Mouse (Mus musculus) liver, embryonic 11.5 days (tissue): ENCODE results near the gene Fgf2. TPM values are rescaled to one million over a fixed set of nuclear protein-coding genes. Genes with fewer than 3 reads are reported as not detected.
A peak's percentile ranks its signal among the peaks of the same experiment; 100 is the strongest.

ENCODE experiments used
- ATAC-seq: fragments of 200-750 bp; cut with Nextera tagmentation; replicated peaks from 2 replicates; pipeline ENCODE4 v1.8.0; 2017; ENCODE audit warnings: moderate number of reproducible peaks, mild to moderate bottlenecking, moderate TSS enrichment, moderate library complexity; ENCODE audit not compliant: low FRiP score
- DNase-seq: peaks from one replicate; pipeline ENCODE4 v3.0.0-alpha.2; 2017; ENCODE audit warnings: low spot score
- H3K27ac ChIP-seq: fragments of 300-500 bp; sonication (generic); 2 replicates; pipeline ENCODE4 v1.5.1; 2014; ENCODE audit warnings: mild to moderate bottlenecking, low read depth, low read length, control low read depth
- H3K27me3 ChIP-seq: fragments of 300-500 bp; sonication (generic); replicated peaks from 2 replicates; pipeline ENCODE4 v1.6.1; 2014; ENCODE audit warnings: low read length, mixed read lengths; ENCODE audit not compliant: control insufficient read depth, insufficient read depth
- H3K36me3 ChIP-seq: fragments of 300-500 bp; sonication (generic); 2 replicates; pipeline ENCODE4 v1.6.1; 2014; ENCODE audit warnings: mild to moderate bottlenecking, low read length, moderate library complexity, mixed read lengths; ENCODE audit not compliant: control insufficient read depth, insufficient read depth
- H3K4me1 ChIP-seq: fragments of 300-500 bp; sonication (generic); replicated peaks from 2 replicates; pipeline ENCODE4 v1.6.1; 2014; ENCODE audit warnings: low read length, mixed read lengths; ENCODE audit not compliant: control insufficient read depth, insufficient read depth
- H3K4me2 ChIP-seq: fragments of 300-500 bp; sonication (generic); 2 replicates; pipeline ENCODE4 v1.6.1; 2014; ENCODE audit warnings: mild to moderate bottlenecking, control low read depth, moderate library complexity
- H3K4me3 ChIP-seq: fragments of 300-500 bp; sonication (generic); 2 replicates; pipeline ENCODE4 v1.5.1; 2014; ENCODE audit warnings: low read depth, low read length, control low read depth
- H3K9ac ChIP-seq: fragments of 300-500 bp; sonication (generic); 2 replicates; pipeline ENCODE4 v1.6.1; 2014; ENCODE audit warnings: low read depth, low read length, control low read depth
- H3K9me3 ChIP-seq: fragments of 300-500 bp; sonication (generic); 2 replicates; pipeline ENCODE4 v1.6.1; 2016; ENCODE audit warnings: low read length, inconsistent platforms, mixed read lengths; ENCODE audit not compliant: control insufficient read depth
- WGBS: fragments of 180-500 bp; shearing (Covaris S2); extraction: QIAGEN DNeasy Blood & Tissue Kit; methylation state at CpG from one replicate; pipeline ENCODE4 v1.1.7; 2014; 5-methylcytosine and 5-hydroxymethylcytosine counted together
- polyA plus RNA-seq: library from polyadenylated mRNA; unstranded; fragments of >200 nt; fragmentation: Nextera tagmentation; extraction: Ambion mirVana; gene quantifications from 2 replicates; pipeline ENCODE4 v1.2.1, GENCODE M21; 2014

Gene Fgf2
- polyA plus RNA-seq, 1 experiment from 2014 or later: 0.26 TPM

GRCm38 (mm10) chr3:37396930-37397608 is 48.9 kb downstream of the Fgf2 start:
- Histone ChIP-seq H3K4me2 (no peak overlapping the region), H3K9ac (no peak overlapping the region), H3K9me3 (no peaks in the 10 kb centered on the region), H3K27me3 (no peaks in the 10 kb centered on the region), H3K27ac (no peak overlapping the region), H3K36me3 (no peaks in the 10 kb centered on the region), H3K4me3 (no peak overlapping the region), H3K4me1 (no peaks in the 10 kb centered on the region)
- DNase-seq: no peak
- no peak for ATAC-seq
- 87% methylated on average over 5 of the region's 5 CpGs for WGBS

GRCm38 (mm10) chr3:37397646-37398045 is 49.5 kb downstream of the Fgf2 start:
- H3K27ac ChIP-seq: no peak overlapping the region
- H3K9me3 ChIP-seq: no peaks in the 10 kb centered on the region
- no peaks in the 10 kb centered on the region for H3K27me3 ChIP-seq
- no peak overlapping the region for H3K4me2 ChIP-seq
- WGBS: 68% methylated on average over 3 of the region's 3 CpGs
- DNase-seq (no peak), ATAC-seq (no peak)
- H3K9ac ChIP-seq: no peak overlapping the region
- H3K36me3 ChIP-seq: no peaks in the 10 kb centered on the region
- H3K4me3 ChIP-seq: no peak overlapping the region
- H3K4me1 ChIP-seq: no peaks in the 10 kb centered on the region

GRCm38 (mm10) chr3:37398661-37399395 is 50.7 kb downstream of the Fgf2 start:
- H3K9me3 ChIP-seq: no peaks in the 10 kb centered on the region
- no peaks in the 10 kb centered on the region for H3K4me1 ChIP-seq
- ATAC-seq: no peak

GRCm38 (mm10) chr3:37401729-37402610 is 53.8 kb downstream of the Fgf2 start:
- no peaks in the 10 kb centered on the region for H3K36me3 ChIP-seq
- H3K4me3 ChIP-seq: no peak overlapping the region
- no peak overlapping the region for H3K27ac ChIP-seq
- no peaks in the 10 kb centered on the region for H3K4me1 ChIP-seq
- no peaks in the 10 kb centered on the region for H3K27me3 ChIP-seq
- H3K4me2 ChIP-seq: no peak overlapping the region
- WGBS: 79% methylated on average over 11 of the region's 11 CpGs
- no peak for DNase-seq
- H3K9me3 ChIP-seq: no peaks in the 10 kb centered on the region
- no peak for ATAC-seq
- no peak overlapping the region for H3K9ac ChIP-seq

More at GRCm38 (mm10) chr3:37398661-37399395, 50.7 kb downstream of the Fgf2 start:
- no peak overlapping the region for H3K9ac ChIP-seq
- no peak overlapping the region for H3K4me3 ChIP-seq
- WGBS: 79% methylated on average over 7 of the region's 7 CpGs
- no peak overlapping the region for H3K27ac ChIP-seq
- DNase-seq: no peak
- no peaks in the 10 kb centered on the region for H3K36me3 ChIP-seq
- H3K27me3 ChIP-seq: no peaks in the 10 kb centered on the region
- H3K4me2 ChIP-seq: no peak overlapping the region

- DNase-seq (no peak), ATAC-seq (no peak)
- Histone ChIP-seq H3K9ac (no peak overlapping the region), H3K9me3 (no peaks in the 10 kb centered on the region), H3K4me3 (no peak overlapping the region), H3K27ac (no peak overlapping the region), H3K4me1 (no peaks in the 10 kb centered on the region), H3K27me3 (no peaks in the 10 kb centered on the region), H3K4me2 (no peak overlapping the region), H3K36me3 (no peaks in the 10 kb centered on the region)
These were observed 59.5 kb downstream of the Fgf2 start for GRCm38 (mm10) chr3:37407598-37407997.

GRCm38 (mm10) chr3:37413446-37413845 is 65.3 kb downstream of the Fgf2 start:
- no peak for ATAC-seq
- no peak overlapping the region for H3K9ac ChIP-seq
- no peak overlapping the region for H3K4me3 ChIP-seq
- no peak for DNase-seq
- H3K27me3 ChIP-seq: no peaks in the 10 kb centered on the region
- WGBS: 79% methylated on average over 3 of the region's 3 CpGs
- H3K4me1 ChIP-seq: peaks cover 6% of the 10 kb centered on the region
- no peaks in the 10 kb centered on the region for H3K36me3 ChIP-seq
- no peak overlapping the region for H3K4me2 ChIP-seq
- no peak overlapping the region for H3K27ac ChIP-seq
- H3K9me3 ChIP-seq: no peaks in the 10 kb centered on the region

- no peak overlapping the region for H3K9ac ChIP-seq
- H3K27ac ChIP-seq: no peak overlapping the region
- no peak overlapping the region for H3K4me2 ChIP-seq
- no peaks in the 10 kb centered on the region for H3K9me3 ChIP-seq
- WGBS: 53% methylated on average over 14 of the region's 14 CpGs
- H3K4me3 ChIP-seq: no peak overlapping the region
- peaks cover 10% of the 10 kb centered on the region for H3K4me1 ChIP-seq
- H3K36me3 ChIP-seq: no peaks in the 10 kb centered on the region
- DNase-seq (peak; percentile 56), ATAC-seq (no peak)
- no peaks in the 10 kb centered on the region for H3K27me3 ChIP-seq
These were observed 66.3 kb downstream of the Fgf2 start for GRCm38 (mm10) chr3:37414413-37414960.

GRCm38 (mm10) chr3:37418341-37418740 is 70.2 kb downstream of the Fgf2 start:
- Histone ChIP-seq H3K9me3 (no peaks in the 10 kb centered on the region), H3K27ac (no peak overlapping the region), H3K4me1 (peaks cover 14% of the 10 kb centered on the region), H3K9ac (peak overlapping the region; percentile 87), H3K27me3 (no peaks in the 10 kb centered on the region), H3K4me3 (peak overlapping the region; percentile 75), H3K4me2 (peak overlapping the region; percentile 93), H3K36me3 (no peaks in the 10 kb centered on the region)
- WGBS: 67% methylated on average over 5 of the region's 5 CpGs
- ATAC-seq (no peak), DNase-seq (no peak)
